Mouse (Mus musculus) hindbrain, embryonic 16.5 days (tissue): Measurements from ENCODE around the gene Lrrc45. TPM values are rescaled to one million over a fixed set of nuclear protein-coding genes. Genes with fewer than 3 reads are reported as not detected.

Experiments used
- ATAC-seq: fragments of 200-750 bp; cut with Nextera tagmentation; 2 replicates; pipeline ENCODE4 v1.8.0; 2017; ENCODE audit warnings: moderate TSS enrichment, moderate library complexity
- H3K27ac ChIP-seq: fragments of 300-500 bp; sonication (generic); 2 replicates; pipeline ENCODE4 v1.5.1; 2014; ENCODE audit warnings: low read depth, mild to moderate bottlenecking, control low read depth, low read length, moderate library complexity
- H3K27me3 ChIP-seq: fragments of 300-500 bp; sonication (generic); replicated peaks from 2 replicates; pipeline ENCODE4 v1.6.1; 2014; ENCODE audit warnings: low read length; ENCODE audit not compliant: control insufficient read depth, insufficient read depth
- H3K36me3 ChIP-seq: fragments of 300-500 bp; sonication (generic); 2 replicates; pipeline ENCODE4 v1.6.1; 2014; ENCODE audit warnings: mild to moderate bottlenecking, low read length, moderate library complexity, mixed read lengths; ENCODE audit not compliant: control insufficient read depth, insufficient read depth
- H3K4me1 ChIP-seq: fragments of 300-500 bp; sonication (generic); 2 replicates; pipeline ENCODE4 v1.6.1; 2014; ENCODE audit warnings: low read depth, low read length; ENCODE audit not compliant: control insufficient read depth, insufficient read depth
- H3K4me2 ChIP-seq: fragments of 300-500 bp; sonication (generic); 2 replicates; pipeline ENCODE4 v1.6.1; 2014; ENCODE audit warnings: mild to moderate bottlenecking, low read length, control low read depth, moderate library complexity
- H3K4me3 ChIP-seq: fragments of 300-500 bp; sonication (generic); 2 replicates; pipeline ENCODE4 v1.5.1; 2014; ENCODE audit warnings: mild to moderate bottlenecking, low read length, control low read depth, moderate library complexity
- H3K9ac ChIP-seq: fragments of 300-500 bp; sonication (generic); 2 replicates; pipeline ENCODE4 v1.6.1; 2014; ENCODE audit warnings: low read depth, mild to moderate bottlenecking, control low read depth, low read length, moderate library complexity
- H3K9me3 ChIP-seq: fragments of 300-500 bp; sonication (generic); 2 replicates; pipeline ENCODE4 v1.6.1; 2014; ENCODE audit warnings: mild to moderate bottlenecking, low read length, moderate library complexity; ENCODE audit not compliant: control insufficient read depth
- WGBS: fragments of 180-500 bp; shearing (Covaris S2); extraction: QIAGEN DNeasy Blood & Tissue Kit; methylation state at CpG from one replicate; pipeline ENCODE4 v1.1.7; 2014; 5-methylcytosine and 5-hydroxymethylcytosine counted together
- polyA plus RNA-seq: library from polyadenylated mRNA; unstranded; fragments of >200 nt; fragmentation: Nextera tagmentation; extraction: Ambion mirVana; gene quantifications from 2 replicates; pipeline ENCODE4 v1.2.1, GENCODE M21; 2015

The Lrrc45 gene
- polyA plus RNA-seq, 1 experiment from 2014 or later = 73.4 TPM

DNA sequence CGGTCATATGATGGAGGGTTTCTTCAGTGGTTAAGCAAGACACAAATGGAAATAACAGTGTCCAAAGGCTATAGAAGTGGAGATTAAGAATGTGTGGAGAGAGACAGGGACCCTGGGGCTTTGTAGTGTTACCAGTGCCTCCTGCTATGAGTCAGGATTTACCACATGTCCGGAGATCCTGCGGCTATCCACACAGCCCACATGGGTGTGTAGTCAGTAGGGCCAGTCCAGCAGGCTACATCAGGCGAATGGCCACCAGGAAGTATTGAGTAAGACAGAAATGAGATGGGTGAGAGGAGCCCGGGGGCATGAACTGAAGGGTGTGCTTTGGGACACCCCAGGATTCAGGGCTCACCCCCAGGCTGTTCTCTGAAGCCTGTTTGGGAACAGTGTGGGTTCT lies 31.0 kb upstream of the Lrrc45 start:
- H3K27ac ChIP-seq = no peak overlapping the region
- no peak for ATAC-seq
- 95% methylated on average over 5 of the region's 5 CpGs for WGBS
- H3K27me3 ChIP-seq = no peaks in the 10 kb centered on the region
- no peak overlapping the region for H3K4me2 ChIP-seq
- H3K4me1 ChIP-seq = no peaks in the 10 kb centered on the region
- H3K9ac ChIP-seq = no peak overlapping the region
- peaks cover 9% of the 10 kb centered on the region; the same call in 1 of the 2 replicates for H3K36me3 ChIP-seq
- H3K4me3 ChIP-seq = no peak overlapping the region
- H3K9me3 ChIP-seq = no peaks in the 10 kb centered on the region

DNA sequence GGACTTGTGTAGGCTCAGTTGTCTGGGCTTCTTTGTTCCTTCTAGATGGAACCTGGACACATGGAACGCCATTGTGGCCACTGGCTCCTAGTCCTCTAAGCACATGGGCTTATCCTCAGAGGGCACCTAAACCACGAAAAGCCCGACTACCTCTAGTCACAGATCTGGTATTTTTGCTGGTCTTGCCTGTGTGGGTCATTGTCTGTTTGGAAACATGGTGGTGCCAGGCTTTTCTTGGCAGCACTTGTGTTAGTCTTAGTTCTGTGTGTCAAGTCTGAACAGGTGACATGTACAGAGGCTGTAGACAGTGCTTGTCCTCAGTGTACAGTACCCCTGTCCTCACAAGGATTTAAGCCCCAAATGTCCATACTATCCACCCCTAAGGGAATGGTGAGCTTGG lies 30.2 kb upstream of the Lrrc45 start:
- WGBS = 93% methylated on average over 3 of the region's 3 CpGs
- ATAC-seq = no peak
- Histone ChIP-seq H3K4me2 (no peak overlapping the region), H3K27ac (no peak overlapping the region), H3K9ac (no peak overlapping the region), H3K36me3 (peaks cover 5% of the 10 kb centered on the region; the same call in 1 of the 2 replicates), H3K4me1 (no peaks in the 10 kb centered on the region), H3K9me3 (no peaks in the 10 kb centered on the region), H3K4me3 (no peak overlapping the region), H3K27me3 (no peaks in the 10 kb centered on the region)

DNA sequence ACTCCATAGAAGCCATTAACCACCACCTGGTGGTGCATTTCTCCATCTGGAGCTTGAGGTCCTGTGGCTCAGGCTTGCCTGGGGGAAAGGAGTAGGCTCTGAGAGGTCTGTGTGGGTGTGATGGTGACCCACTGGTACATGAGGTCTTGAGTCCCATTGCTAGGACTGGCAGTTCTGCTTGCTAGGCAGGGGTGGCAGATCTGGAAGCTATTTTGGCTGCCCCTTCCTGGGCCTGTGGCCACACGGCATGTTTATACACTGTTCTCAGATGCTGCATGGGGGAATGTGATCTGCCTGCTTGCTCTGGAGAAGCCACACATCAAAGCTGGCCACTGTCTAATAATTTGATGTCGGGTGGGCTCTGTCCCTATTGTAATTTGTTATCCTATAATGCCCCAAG lies 29.6 kb upstream of the Lrrc45 start:
- Histone ChIP-seq H3K9me3 (no peaks in the 10 kb centered on the region), H3K9ac (no peak overlapping the region), H3K4me2 (no peak overlapping the region), H3K4me1 (no peaks in the 10 kb centered on the region), H3K4me3 (no peak overlapping the region), H3K36me3 (peaks cover 7% of the 10 kb centered on the region), H3K27ac (no peak overlapping the region), H3K27me3 (no peaks in the 10 kb centered on the region)
- no peak for ATAC-seq
- 96% methylated on average over 2 of the region's 2 CpGs for WGBS

DNA sequence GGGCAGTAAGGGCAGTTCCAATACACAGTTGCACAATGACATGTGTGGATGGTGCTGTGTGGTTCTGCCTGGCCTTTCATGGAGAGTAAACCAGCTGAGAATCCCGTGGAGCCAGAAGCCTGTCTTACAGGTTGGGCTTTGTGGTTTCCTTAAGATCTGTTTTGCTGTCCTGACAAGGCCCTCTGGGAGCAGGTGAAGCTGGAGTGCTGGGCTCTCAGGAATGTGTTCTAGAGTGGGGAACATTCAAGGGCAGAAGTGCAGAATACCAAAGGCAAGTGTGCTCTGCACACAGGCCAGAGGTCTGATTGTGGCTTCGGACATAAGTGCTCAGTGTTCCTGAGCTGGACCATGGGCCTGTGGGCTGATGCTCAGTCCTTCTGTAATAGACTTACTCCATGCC lies 29.1 kb upstream of the Lrrc45 start:
- ATAC-seq = no peak
- peaks cover 8% of the 10 kb centered on the region for H3K36me3 ChIP-seq
- H3K4me1 ChIP-seq = no peaks in the 10 kb centered on the region
- no peak overlapping the region for H3K27ac ChIP-seq
- no peak overlapping the region for H3K4me2 ChIP-seq
- no peak overlapping the region for H3K9ac ChIP-seq
- H3K27me3 ChIP-seq = no peaks in the 10 kb centered on the region
- 86% methylated on average over 2 of the region's 2 CpGs for WGBS
- no peaks in the 10 kb centered on the region for H3K9me3 ChIP-seq
- H3K4me3 ChIP-seq = no peak overlapping the region

DNA sequence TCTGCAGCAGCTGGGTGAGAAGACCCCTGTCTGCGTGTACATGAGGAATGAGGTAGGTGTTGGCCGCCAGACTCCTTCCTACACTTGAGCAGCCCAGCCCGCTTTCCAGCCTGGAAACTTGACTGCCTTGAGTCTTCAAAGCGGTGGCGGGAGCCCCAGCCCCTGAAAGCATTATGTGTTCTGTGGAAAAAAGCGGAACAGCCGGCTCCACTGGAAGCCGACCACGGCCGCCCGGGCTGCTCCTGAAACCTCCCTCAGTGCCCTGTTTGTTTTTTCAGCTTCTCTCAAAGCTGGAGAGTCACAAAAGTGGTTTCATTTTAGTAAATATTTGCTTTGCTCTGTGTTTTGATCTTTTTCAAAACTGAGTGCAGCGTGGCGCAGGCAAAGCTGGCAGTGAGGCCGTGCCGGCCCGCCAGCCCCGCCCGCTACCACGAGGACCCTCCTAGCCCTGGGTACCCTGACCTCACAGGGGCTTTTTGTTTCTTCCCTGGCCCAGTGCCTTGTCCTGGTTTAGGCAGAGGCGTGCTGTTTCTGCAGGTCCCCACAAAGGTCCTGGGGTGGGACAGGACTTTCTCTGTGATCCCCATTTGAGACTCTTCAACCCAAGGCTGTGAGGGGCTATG lies 27.0 kb upstream of the Lrrc45 start:
- Histone ChIP-seq H3K27ac (peak overlapping the region; percentile 20; the same call in 1 of the 2 replicates), H3K9me3 (no peaks in the 10 kb centered on the region), H3K4me2 (no peak overlapping the region), H3K4me1 (no peaks in the 10 kb centered on the region), H3K9ac (no peak overlapping the region), H3K27me3 (no peaks in the 10 kb centered on the region), H3K4me3 (no peak overlapping the region), H3K36me3 (peaks cover 8% of the 10 kb centered on the region)
- WGBS = 77% methylated on average over 20 of the region's 20 CpGs
- no peak for ATAC-seq

DNA sequence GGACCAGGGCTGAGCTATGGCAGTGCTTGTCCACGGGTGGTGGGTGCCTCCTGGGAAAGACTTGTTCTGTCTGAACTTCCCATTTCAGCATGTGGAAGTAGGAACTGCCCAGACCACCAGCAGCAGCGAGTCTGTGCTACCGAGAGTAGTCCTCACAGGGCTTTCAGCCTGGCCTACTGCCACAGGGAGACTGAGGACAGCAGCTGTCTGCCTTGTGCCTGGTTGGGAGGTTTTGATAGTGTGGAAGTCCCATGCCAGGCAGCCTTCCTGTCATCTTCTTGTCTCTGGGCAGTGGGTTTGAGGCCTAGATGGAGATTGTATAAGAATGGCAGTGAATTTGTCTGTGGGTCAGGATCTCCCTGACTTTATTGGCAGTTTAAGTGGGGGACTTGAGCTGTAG lies 24.4 kb upstream of the Lrrc45 start:
- Histone ChIP-seq H3K4me2 (no peak overlapping the region), H3K9me3 (no peaks in the 10 kb centered on the region), H3K36me3 (peaks cover 11% of the 10 kb centered on the region), H3K4me1 (no peaks in the 10 kb centered on the region), H3K9ac (no peak overlapping the region), H3K27me3 (no peaks in the 10 kb centered on the region), H3K27ac (no peak overlapping the region), H3K4me3 (no peak overlapping the region)
- WGBS = 63% methylated on average over 3 of the region's 3 CpGs
- no peak for ATAC-seq

DNA sequence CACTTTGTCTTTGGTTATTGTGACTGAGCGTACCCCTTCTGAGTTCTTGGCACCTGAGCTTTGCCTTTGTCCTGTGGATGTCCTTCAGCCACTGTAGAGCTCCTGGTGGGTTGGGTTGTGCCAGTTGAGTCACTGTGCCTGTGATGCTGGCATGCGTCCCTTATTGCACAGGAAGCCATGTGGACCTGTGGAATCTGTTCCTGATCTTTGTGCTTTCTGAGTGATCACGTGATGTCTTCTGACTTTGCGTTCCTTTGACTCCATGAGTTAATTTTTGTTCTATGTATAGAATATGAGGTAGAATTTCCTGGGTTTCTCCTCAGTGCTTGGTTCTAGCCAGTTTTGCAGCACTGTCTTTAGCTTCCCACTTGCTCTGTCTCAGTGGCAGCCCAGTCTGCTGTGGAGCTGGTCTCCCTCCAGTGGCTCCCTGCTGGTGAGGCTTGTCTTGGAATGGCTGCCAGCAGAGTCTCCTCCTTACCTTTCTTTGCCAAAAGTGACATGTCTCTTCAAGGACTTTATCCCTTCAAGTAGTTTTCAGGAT lies 21.2 kb upstream of the Lrrc45 start:
- Histone ChIP-seq H3K4me2 (no peak overlapping the region), H3K27me3 (no peaks in the 10 kb centered on the region), H3K4me1 (no peaks in the 10 kb centered on the region), H3K27ac (no peak overlapping the region), H3K36me3 (peaks cover 10% of the 10 kb centered on the region), H3K9me3 (no peaks in the 10 kb centered on the region), H3K9ac (no peak overlapping the region), H3K4me3 (no peak overlapping the region)
- WGBS = 94% methylated on average over 4 of the region's 4 CpGs
- no peak for ATAC-seq

DNA sequence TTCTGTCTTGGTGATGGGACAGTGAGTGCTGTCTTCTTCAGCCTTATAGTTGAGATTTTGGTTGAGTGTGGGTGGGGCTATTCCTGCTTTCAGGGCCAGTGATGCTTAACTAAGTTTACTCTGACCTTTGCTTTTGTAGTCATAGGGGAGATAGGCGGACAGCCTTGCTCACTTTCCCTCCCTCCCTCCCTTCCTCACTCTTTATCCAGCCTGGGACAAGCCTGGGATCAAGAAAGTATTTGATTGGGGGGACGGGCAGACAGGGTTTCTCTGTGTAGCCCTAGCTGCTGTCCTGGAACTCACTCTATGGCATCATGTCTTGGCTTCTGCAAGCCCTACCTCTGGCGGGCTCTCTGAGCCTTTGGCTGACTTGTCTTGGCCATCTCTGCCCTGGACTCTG lies 20.3 kb upstream of the Lrrc45 start:
- no peak for ATAC-seq
- H3K27me3 ChIP-seq = no peaks in the 10 kb centered on the region
- 59% methylated on average over 3 of the region's 3 CpGs for WGBS
- H3K4me3 ChIP-seq = no peak overlapping the region
- H3K4me1 ChIP-seq = no peaks in the 10 kb centered on the region
- no peak overlapping the region for H3K27ac ChIP-seq
- no peaks in the 10 kb centered on the region for H3K9me3 ChIP-seq
- no peak overlapping the region for H3K9ac ChIP-seq
- no peak overlapping the region for H3K4me2 ChIP-seq
- peaks cover 10% of the 10 kb centered on the region for H3K36me3 ChIP-seq

DNA sequence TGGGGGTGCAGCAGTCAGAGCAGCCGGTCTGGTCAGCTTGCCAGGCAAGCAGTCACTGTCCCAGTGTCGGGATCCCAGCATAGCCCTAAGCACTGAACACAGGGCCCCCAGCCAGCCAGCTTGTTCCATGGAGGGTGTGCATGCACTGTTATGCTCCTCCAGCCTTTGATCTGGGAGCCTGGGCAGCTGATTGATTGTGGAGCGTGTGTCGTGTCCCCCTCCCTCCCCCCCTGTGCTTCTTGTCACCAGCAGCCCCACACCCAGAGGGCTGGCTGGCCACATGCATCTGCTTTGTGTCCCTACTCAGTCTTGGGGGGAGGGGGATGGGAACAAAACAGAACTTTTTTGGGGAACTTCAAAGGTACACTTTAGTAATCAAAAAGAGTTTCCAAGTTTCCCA lies 18.5 kb upstream of the Lrrc45 start:
- no peak overlapping the region for H3K27ac ChIP-seq
- H3K36me3 ChIP-seq = peaks cover 5% of the 10 kb centered on the region; the same call in 1 of the 2 replicates

More for the DNA sequence above, 18.5 kb upstream of the Lrrc45 start:
- 9% methylated on average over 4 of the region's 4 CpGs for WGBS
- Histone ChIP-seq H3K4me2 (no peak overlapping the region), H3K4me1 (no peaks in the 10 kb centered on the region), H3K9ac (no peak overlapping the region), H3K9me3 (no peaks in the 10 kb centered on the region), H3K4me3 (no peak overlapping the region), H3K27me3 (no peaks in the 10 kb centered on the region)
- ATAC-seq = peak; percentile 81
